Mouse (Mus musculus): ENCODE measurements at regions not wholly inside any gene's neighbourhood (a gene's known extent, or its start where the extent isn't known, plus 50 kb on each side); places are given as distances from the start of the nearest gene placed in this dataset.

DNA sequence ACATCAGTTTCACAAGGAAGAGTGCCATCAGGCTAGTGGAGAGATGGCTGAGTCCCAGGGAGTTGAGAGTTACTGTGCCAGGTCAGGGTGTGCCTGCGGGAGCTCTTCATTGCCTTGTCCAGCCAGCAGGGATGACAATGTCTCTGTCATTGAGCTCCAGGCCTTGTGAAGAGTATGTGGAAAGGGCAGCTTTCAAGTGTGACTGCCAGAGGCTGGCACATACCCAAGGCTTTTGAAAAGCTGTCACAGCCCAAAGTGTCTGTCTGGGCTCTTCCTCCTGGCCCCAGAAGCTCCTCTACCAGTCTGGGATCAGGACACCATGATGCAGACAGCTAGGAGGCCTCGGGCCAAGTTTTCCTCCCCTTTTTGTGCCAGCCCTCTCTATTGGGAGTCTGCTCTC, 124.6 kb downstream of the Gm4791 start:
- H3K27me3 ChIP-seq (ENCODE audit: control insufficient read depth, insufficient read depth, low read length), result no peaks in the 10 kb centered on the region
- no peak overlapping the region for H3K4me2 ChIP-seq (replicated peaks)
- no peak overlapping the region for H3K4me3 ChIP-seq (replicated peaks; ENCODE audit: low read length)
- 73% methylated on average over 2 of the region's 2 CpGs for WGBS
- peak; percentile 44 for DNase-seq (ENCODE audit: low spot score)
- ATAC-seq (ENCODE audit: low FRiP score), result peak; percentile 55; the same call in 1 of the 2 replicates
- H3K27ac ChIP-seq, result no peak overlapping the region
- no peaks in the 10 kb centered on the region for H3K36me3 ChIP-seq (replicated peaks; ENCODE audit: control insufficient read depth, insufficient read depth)
- no peak overlapping the region for H3K9ac ChIP-seq
- no peaks in the 10 kb centered on the region for H3K9me3 ChIP-seq (ENCODE audit: control insufficient read depth, low read length)
- no peaks in the 10 kb centered on the region for H3K4me1 ChIP-seq (replicated peaks; ENCODE audit: control insufficient read depth, insufficient read depth, low read length)

DNA sequence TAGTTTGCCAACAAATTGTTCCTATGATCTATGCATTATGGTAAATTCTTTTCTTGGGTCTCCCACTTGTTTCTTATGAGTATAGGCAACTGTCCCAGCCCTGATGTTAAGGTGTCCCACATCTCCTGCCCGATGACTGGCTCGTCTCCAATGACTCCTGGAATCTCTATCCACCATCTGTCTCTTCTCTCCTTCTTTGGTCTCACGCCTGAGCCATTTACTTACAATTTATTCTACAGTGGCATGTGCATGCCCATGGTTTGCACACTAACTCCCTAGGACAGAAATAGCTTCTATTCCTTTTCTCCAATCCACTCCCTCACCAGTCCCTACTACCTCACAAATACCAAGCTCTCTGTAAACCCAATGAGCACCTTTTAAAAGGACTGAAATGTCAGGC, 127.0 kb downstream of the Gm4791 start:
- DNase-seq (ENCODE audit: low spot score), result no peak
- 85% methylated on average over 3 of the region's 3 CpGs for WGBS
- Histone ChIP-seq H3K27me3 (ENCODE audit: control insufficient read depth, insufficient read depth, low read length) (no peaks in the 10 kb centered on the region), H3K27ac (no peak overlapping the region), H3K9ac (no peak overlapping the region), H3K9me3 (ENCODE audit: control insufficient read depth, low read length) (no peaks in the 10 kb centered on the region), H3K36me3 (replicated peaks; ENCODE audit: control insufficient read depth, insufficient read depth) (no peaks in the 10 kb centered on the region), H3K4me2 (replicated peaks) (no peak overlapping the region), H3K4me1 (replicated peaks; ENCODE audit: control insufficient read depth, insufficient read depth, low read length) (no peaks in the 10 kb centered on the region), H3K4me3 (replicated peaks; ENCODE audit: low read length) (no peak overlapping the region)
- ATAC-seq (ENCODE audit: low FRiP score), result no peak

DNA sequence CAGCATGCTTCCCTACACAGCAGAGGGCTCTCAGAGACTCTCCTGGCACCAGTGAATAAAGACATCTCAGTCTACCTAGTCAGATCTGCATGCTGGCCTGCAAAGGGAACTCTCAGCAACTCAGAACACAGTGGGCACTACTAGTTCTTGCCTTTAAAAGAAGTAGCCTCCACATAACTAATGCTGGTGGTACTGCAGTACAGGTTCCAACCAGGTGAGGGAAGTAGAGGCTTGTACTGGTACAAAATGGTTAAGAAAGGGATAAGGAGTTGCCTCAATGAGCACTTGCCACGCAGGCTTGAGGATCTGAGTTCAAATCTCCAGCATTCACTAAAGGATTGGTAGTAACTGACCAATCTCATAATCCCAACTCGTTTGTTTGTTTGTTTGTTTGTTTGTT, 127.7 kb downstream of the Gm4791 start:
- H3K9ac ChIP-seq, result no peak overlapping the region
- H3K4me1 ChIP-seq (replicated peaks; ENCODE audit: control insufficient read depth, insufficient read depth, low read length), result no peaks in the 10 kb centered on the region
- no peak overlapping the region for H3K4me2 ChIP-seq (replicated peaks)
- H3K4me3 ChIP-seq (replicated peaks; ENCODE audit: low read length), result no peak overlapping the region
- no peaks in the 10 kb centered on the region for H3K36me3 ChIP-seq (replicated peaks; ENCODE audit: control insufficient read depth, insufficient read depth)
- no peaks in the 10 kb centered on the region for H3K9me3 ChIP-seq (ENCODE audit: control insufficient read depth, low read length)
- ATAC-seq (ENCODE audit: low FRiP score) (no peak), DNase-seq (ENCODE audit: low spot score) (no peak)
- 84% methylated on average over 2 of the region's 2 CpGs for WGBS
- H3K27me3 ChIP-seq (ENCODE audit: control insufficient read depth, insufficient read depth, low read length), result no peaks in the 10 kb centered on the region
- no peak overlapping the region for H3K27ac ChIP-seq

DNA sequence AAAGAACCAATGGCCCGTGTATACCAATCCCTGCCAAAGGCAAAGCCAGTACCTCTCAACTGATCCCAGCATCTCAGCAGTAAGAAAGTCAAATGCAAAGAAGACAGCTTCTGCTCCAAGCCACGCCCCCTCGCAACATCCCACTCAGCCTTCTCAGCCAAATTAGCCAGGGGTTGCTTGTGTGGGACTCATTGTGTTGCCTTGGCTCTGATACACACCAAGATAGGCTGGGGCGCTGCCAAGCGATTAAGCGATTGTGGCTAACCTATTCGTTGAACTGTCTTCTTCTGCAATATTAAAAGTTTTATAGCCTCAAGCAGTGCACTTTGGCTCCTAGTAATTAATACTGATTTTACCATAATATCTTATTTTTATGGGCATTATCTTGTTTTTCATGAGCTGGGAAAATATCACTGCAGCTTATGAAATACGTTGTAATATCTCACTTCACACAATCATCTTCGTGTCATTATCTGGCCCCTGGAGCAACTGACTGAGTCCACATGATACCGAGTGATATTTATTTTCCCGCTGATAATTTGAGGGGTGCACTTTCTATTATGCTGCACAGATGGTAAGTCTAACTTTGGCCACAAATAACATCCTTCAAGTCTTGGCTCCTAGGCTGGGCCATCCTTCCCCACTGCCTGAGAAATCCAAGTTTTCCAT, 129.3 kb downstream of the Gm4791 start:
- H3K27me3 ChIP-seq (ENCODE audit: control insufficient read depth, insufficient read depth, low read length), result no peaks in the 10 kb centered on the region
- H3K27ac ChIP-seq, result no peak overlapping the region
- ATAC-seq (ENCODE audit: low FRiP score) (no peak), DNase-seq (ENCODE audit: low spot score) (no peak)
- H3K9me3 ChIP-seq (ENCODE audit: control insufficient read depth, low read length), result no peaks in the 10 kb centered on the region
- no peak overlapping the region for H3K4me2 ChIP-seq (replicated peaks)
- H3K9ac ChIP-seq, result no peak overlapping the region
- 82% methylated on average over 11 of the region's 11 CpGs for WGBS
- no peaks in the 10 kb centered on the region for H3K4me1 ChIP-seq (replicated peaks; ENCODE audit: control insufficient read depth, insufficient read depth, low read length)
- no peaks in the 10 kb centered on the region for H3K36me3 ChIP-seq (replicated peaks; ENCODE audit: control insufficient read depth, insufficient read depth)
- H3K4me3 ChIP-seq (replicated peaks; ENCODE audit: low read length), result no peak overlapping the region

DNA sequence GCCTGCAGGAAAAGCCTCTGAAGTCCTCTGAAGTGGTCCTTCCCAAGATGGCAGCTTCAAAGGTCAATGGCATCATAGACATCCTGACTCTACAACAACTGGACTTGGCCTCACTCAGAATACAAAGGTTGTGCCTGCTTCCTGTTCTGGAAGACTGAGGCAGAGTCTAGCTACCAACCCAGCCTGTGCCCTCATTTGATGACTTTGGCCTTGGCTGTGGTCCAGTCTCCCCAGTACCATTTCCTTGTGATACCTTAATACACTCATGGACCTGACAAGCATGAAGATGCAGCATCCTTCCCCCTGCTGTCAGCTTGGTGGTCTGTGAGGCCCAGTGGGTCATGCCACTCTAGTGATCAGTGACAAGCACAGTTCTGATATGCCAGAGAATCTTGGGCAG, 130.6 kb downstream of the Gm4791 start:
- H3K27me3 ChIP-seq (ENCODE audit: control insufficient read depth, insufficient read depth, low read length), result no peaks in the 10 kb centered on the region
- no peaks in the 10 kb centered on the region for H3K4me1 ChIP-seq (replicated peaks; ENCODE audit: control insufficient read depth, insufficient read depth, low read length)
- H3K4me2 ChIP-seq (replicated peaks), result no peak overlapping the region
- H3K9me3 ChIP-seq (ENCODE audit: control insufficient read depth, low read length), result no peaks in the 10 kb centered on the region
- no peak overlapping the region for H3K4me3 ChIP-seq (replicated peaks; ENCODE audit: low read length)
- no peaks in the 10 kb centered on the region for H3K36me3 ChIP-seq (replicated peaks; ENCODE audit: control insufficient read depth, insufficient read depth)
- DNase-seq (ENCODE audit: low spot score) (no peak), ATAC-seq (ENCODE audit: low FRiP score) (no peak)
- no peak overlapping the region for H3K27ac ChIP-seq
- no peak overlapping the region for H3K9ac ChIP-seq

DNA sequence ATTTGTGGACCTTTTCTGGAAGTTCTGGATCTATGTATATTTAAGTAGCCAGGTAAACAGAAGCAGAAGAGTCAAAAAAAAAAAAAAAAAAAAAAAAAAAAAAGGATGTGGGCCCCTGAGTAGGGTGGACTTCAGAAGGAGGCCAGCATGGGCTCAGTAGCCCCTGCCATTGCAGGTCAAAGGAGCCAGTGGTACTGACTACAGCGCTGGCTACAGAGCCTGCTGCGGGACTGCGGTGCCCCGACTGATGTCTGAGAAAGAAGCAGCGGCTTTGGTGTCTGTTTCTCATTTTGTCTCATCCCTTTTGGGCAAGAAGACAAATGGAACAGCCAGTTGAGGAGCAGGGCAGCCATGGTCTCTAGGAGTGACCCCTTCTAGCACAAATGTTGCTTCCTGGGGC, 134.9 kb downstream of the Gm4791 start:
- no peaks in the 10 kb centered on the region for H3K27me3 ChIP-seq (ENCODE audit: control insufficient read depth, insufficient read depth, low read length)
- ATAC-seq (ENCODE audit: low FRiP score) (no peak), DNase-seq (ENCODE audit: low spot score) (no peak)
- no peaks in the 10 kb centered on the region for H3K9me3 ChIP-seq (ENCODE audit: control insufficient read depth, low read length)
- no peak overlapping the region for H3K9ac ChIP-seq
- no peaks in the 10 kb centered on the region for H3K36me3 ChIP-seq (replicated peaks; ENCODE audit: control insufficient read depth, insufficient read depth)
- H3K4me2 ChIP-seq (replicated peaks), result no peak overlapping the region
- no peak overlapping the region for H3K4me3 ChIP-seq (replicated peaks; ENCODE audit: low read length)
- WGBS, result 81% methylated on average over 5 of the region's 5 CpGs
- H3K4me1 ChIP-seq (replicated peaks; ENCODE audit: control insufficient read depth, insufficient read depth, low read length), result no peaks in the 10 kb centered on the region
- no peak overlapping the region for H3K27ac ChIP-seq

DNA sequence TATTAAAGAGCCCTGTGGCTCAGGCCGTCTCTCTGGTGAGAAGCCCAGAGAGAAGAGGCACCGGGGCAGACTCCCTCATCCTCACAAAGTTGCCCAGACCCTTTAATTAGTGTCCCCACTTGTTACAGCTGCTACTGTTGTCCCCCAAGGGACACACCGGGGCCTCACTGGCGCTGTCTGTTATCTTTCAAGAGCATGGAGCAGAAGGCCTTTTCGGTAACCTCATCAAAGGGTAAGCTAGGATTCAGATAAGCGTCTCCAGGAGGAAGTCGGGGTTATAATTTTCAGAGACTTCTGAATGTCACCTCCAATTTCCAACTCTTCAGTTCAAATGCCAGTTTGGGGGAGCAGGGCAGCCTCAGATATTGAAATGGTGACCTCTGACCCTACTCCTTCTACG, 135.3 kb downstream of the Gm4791 start:
- Histone ChIP-seq H3K27ac (no peak overlapping the region), H3K9ac (no peak overlapping the region), H3K9me3 (ENCODE audit: control insufficient read depth, low read length) (no peaks in the 10 kb centered on the region), H3K4me1 (replicated peaks; ENCODE audit: control insufficient read depth, insufficient read depth, low read length) (no peaks in the 10 kb centered on the region), H3K36me3 (replicated peaks; ENCODE audit: control insufficient read depth, insufficient read depth) (no peaks in the 10 kb centered on the region), H3K27me3 (ENCODE audit: control insufficient read depth, insufficient read depth, low read length) (no peaks in the 10 kb centered on the region), H3K4me3 (replicated peaks; ENCODE audit: low read length) (no peak overlapping the region), H3K4me2 (replicated peaks) (no peak overlapping the region)
- 77% methylated on average over 8 of the region's 8 CpGs for WGBS
- DNase-seq (ENCODE audit: low spot score), result no peak
- no peak for ATAC-seq (ENCODE audit: low FRiP score)

DNA sequence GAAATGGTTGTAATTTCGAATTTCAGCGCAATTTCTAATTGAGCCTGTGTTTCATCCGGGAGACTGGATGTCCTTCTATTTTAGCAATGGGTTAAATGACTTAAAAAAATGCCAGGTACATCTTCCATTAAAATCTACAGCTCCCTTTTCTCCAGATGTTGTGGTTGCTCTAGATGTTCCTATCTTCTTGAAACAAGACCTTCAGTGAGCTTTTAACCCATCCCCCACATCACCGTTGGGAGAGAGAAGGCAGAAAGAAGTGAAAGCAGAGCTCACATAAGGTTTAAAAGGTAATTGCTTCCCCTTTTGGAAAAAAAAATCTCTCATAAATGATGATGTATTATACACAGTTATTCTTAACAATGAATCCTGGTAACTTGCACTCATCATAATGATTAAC, 135.9 kb downstream of the Gm4791 start:
- Histone ChIP-seq H3K4me1 (replicated peaks; ENCODE audit: control insufficient read depth, insufficient read depth, low read length) (no peaks in the 10 kb centered on the region), H3K36me3 (replicated peaks; ENCODE audit: control insufficient read depth, insufficient read depth) (no peaks in the 10 kb centered on the region), H3K27me3 (ENCODE audit: control insufficient read depth, insufficient read depth, low read length) (no peaks in the 10 kb centered on the region), H3K27ac (no peak overlapping the region), H3K4me2 (replicated peaks) (no peak overlapping the region), H3K9me3 (ENCODE audit: control insufficient read depth, low read length) (no peaks in the 10 kb centered on the region), H3K9ac (no peak overlapping the region), H3K4me3 (replicated peaks; ENCODE audit: low read length) (no peak overlapping the region)
- ATAC-seq (ENCODE audit: low FRiP score) (no peak), DNase-seq (ENCODE audit: low spot score) (no peak)
- WGBS, result 86% methylated on average over 4 of the region's 4 CpGs

DNA sequence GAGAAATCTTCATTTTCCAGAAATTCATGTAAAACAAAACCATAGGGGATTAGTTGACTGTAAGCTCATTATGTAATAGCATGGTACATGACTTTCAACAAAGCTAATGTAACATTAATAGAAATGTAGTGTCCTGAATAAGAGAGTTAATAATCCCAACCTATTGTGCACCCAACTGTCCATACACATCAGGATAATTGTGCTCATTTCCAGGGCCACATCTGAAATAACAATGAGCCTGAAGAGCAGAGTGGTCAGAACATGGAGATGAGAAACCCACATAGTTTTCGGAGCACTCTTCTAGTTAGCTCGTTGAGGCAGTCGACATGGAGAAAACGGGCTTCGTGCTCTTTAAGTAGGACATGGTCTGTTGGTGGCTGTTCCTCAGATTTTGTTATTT, 138.1 kb downstream of the Gm4791 start:
- Histone ChIP-seq H3K9me3 (ENCODE audit: control insufficient read depth, low read length) (no peaks in the 10 kb centered on the region), H3K9ac (no peak overlapping the region), H3K27ac (no peak overlapping the region), H3K36me3 (replicated peaks; ENCODE audit: control insufficient read depth, insufficient read depth) (no peaks in the 10 kb centered on the region), H3K4me2 (replicated peaks) (no peak overlapping the region), H3K4me1 (replicated peaks; ENCODE audit: control insufficient read depth, insufficient read depth, low read length) (no peaks in the 10 kb centered on the region), H3K27me3 (ENCODE audit: control insufficient read depth, insufficient read depth, low read length) (no peaks in the 10 kb centered on the region), H3K4me3 (replicated peaks; ENCODE audit: low read length) (no peak overlapping the region)
- no peak for DNase-seq (ENCODE audit: low spot score)
- ATAC-seq (ENCODE audit: low FRiP score), result no peak
- 88% methylated on average over 5 of the region's 5 CpGs for WGBS

DNA sequence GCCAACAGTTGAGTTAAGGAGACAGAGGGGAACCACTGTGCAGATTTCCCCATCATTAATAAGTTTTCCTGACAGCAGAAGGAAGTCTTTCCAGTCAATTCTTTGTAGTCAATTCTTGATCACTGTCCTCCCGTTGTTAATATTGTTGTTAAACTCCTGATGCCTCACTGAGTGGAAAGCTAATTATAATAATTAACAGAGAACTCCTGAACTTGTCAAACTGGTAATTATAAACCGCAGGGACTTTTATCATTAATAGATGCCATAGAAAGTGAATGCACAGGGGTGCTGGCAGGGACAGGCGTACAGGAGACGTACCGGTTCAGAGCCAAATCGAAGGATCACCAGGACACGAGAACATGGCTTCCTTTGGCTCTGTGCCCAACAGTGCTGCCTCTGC, 154.9 kb downstream of the Gm4791 start:
- Histone ChIP-seq H3K4me1 (replicated peaks; ENCODE audit: control insufficient read depth, insufficient read depth, low read length) (no peaks in the 10 kb centered on the region), H3K27ac (no peak overlapping the region), H3K36me3 (replicated peaks; ENCODE audit: control insufficient read depth, insufficient read depth) (no peaks in the 10 kb centered on the region), H3K27me3 (ENCODE audit: control insufficient read depth, insufficient read depth, low read length) (no peaks in the 10 kb centered on the region), H3K4me2 (replicated peaks) (no peak overlapping the region), H3K4me3 (replicated peaks; ENCODE audit: low read length) (no peak overlapping the region), H3K9ac (no peak overlapping the region), H3K9me3 (ENCODE audit: control insufficient read depth, low read length) (no peaks in the 10 kb centered on the region)
- ATAC-seq (ENCODE audit: low FRiP score) (no peak), DNase-seq (ENCODE audit: low spot score) (no peak)
- 75% methylated on average over 7 of the region's 7 CpGs for WGBS

Data from hindbrain, embryonic 14.5 days (tissue).